Mouse (Mus musculus) adrenal gland, adult 8-10 months (tissue): ENCODE results near the gene Tor3a. TPM values are rescaled to one million over a fixed set of nuclear protein-coding genes. Genes with fewer than 3 reads are reported as not detected.
"Not testable (repeated sequence)": the region's sequence is repeated elsewhere in the genome, so short reads cannot be mapped to it uniquely, and the experiment has no call there.

Experiments used
- DNase-seq: peaks from one replicate; pipeline ENCODE4 v3.0.0; 2022
- total RNA-seq, 4 experiments: library from RNA; stranded (reverse); gene quantifications; 2 replicates each; pipeline ENCODE4 v1.2.4; 2022

The Tor3a gene
- total RNA-seq, 4 experiments from 2014 or later = 17.9 to 27.9 (median 24.4) TPM

- no peak for DNase-seq
Measured at GRCm38 (mm10) chr1:156669208-156669983, 4.8 kb downstream of the Tor3a start.

DNA sequence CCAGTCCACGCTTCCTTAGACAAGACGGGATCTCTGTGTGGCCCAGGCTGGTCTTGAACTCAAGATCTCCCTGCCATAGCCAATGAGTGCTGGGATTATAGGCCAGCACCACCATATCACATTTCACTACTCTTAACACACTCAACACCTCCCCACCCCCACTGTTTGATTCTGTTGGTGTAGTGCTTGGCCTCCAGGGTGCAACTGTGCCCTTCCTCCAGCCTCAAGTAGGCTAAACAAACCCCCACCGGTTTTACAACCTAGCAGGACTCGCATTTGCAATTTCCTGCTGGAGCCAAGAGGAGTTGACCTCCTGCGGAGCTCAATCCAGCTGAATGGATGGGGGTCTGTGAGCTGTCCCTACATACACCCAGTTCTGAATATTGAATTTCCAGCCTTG, 5.6 kb downstream of the Tor3a start:
- DNase-seq = no peak

GRCm38 (mm10) chr1:156667141-156667926, 6.8 kb downstream of the Tor3a start:
- DNase-seq = peak; percentile 42

DNA sequence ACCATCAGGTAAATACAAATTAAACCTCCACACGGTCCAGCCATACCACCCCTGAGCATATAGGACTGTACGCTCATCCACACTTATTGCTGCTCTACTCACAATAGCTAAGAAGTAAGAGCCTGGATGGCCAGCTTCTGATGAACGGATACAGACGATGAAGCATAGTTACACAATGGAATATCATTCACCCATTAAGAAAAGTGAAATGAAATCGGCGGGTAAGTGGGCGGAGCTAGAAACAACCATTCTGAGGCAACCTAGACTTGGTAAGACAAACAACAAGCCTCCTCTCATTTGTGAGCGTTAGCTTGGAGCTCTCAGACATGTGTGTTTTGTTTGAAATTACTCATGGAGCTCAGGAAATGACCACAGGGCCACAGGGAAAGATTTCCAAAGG, 8.4 kb downstream of the Tor3a start:
- no peak for DNase-seq

GRCm38 (mm10) chr1:156660660-156661236, 13.4 kb downstream of the Tor3a start:
- not testable (repeated sequence) for DNase-seq

- peak; percentile 39 for DNase-seq
Measured at GRCm38 (mm10) chr1:156659906-156660659, 14.1 kb downstream of the Tor3a start.

- peak; percentile 59 for DNase-seq
Measured at GRCm38 (mm10) chr1:156658676-156659075, 15.5 kb downstream of the Tor3a start.

DNA sequence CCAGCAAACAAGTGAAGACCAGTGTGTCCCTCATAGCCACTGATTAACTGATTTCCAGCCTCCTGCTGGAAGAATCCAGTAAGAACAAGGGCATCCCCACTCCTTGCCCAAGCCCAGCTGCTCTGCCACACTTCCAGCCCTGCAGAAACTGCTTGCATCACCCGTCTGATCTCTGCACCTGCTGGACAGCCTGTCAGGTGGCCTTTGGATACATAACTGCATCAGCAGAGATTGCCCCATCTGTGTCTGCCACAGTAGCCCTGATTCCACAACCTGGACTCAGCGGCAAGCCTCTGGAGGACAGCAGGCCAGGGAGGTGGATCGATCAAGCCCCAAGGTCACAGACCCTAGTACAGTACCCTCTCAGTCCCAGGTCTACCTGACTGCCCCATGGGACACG, 16.6 kb downstream of the Tor3a start:
- no peak for DNase-seq

DNA sequence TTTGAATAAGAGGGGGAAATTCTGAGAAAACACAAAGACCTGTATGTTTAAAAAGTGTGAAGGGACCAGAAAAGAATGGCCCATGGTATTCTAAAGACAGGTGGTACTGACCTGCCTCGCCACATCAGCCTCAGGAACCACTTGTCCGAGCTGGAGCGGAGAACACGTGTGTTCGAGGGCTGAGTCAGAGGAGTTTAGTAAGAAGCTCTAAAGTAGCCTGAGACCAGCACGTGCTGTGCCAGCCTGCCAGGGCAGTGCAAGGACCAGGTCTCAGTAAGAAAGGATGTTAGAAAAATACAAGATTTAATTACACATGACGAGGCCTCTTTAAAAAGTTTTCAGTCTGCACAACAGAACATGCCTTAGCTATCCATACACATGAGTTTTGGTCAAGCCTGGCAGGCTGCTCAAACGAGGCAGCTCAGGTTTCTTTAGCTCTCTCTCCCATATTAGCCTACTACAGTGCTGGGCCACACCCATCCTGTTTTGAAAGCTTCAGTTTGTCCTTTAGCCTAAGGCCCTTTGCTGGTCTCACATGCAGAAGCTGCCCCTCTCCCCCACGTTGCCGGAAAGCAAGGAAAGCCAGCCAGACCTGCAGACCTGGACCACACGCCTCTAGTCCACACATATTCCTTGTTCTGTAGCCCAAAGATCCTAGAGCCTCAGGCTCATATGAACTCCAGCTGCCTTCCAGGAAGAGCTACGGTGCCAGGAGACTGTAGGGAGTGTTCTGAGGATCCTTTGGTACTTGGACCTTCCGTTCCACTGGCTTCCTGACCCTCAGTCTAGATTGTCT, 19.2 kb downstream of the Tor3a start:
- no peak for DNase-seq

DNA sequence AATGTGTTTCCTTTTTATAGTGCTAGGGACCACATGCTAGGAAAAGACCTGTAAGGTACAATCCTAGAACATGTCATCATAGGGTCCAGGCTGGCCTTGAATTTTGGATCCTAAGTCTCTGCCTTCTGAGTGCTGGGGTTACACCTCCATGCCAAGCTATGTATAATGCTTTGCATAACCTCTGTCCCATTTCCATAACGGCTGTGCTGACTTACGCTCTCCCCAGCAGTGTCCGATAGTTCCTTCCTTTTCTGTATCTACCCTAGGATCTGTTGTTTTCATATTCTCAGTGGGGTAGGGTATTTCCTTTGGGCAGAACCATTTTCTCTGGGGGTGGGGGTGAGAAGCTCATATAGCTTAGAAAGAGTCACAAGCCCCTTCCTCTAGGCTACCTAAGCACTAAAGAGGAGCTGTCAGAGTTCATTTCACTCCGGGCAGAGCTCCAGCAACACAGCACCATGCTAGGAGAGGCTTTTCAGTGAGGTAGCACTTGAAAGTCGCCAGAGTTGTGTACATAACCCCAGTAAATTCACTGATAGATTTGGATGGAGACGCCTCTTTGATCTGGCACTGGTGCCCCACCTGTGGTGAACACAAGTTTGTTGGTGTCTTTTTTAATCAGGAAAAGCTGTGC, 21.9 kb downstream of the Tor3a start:
- DNase-seq = no peak

DNA sequence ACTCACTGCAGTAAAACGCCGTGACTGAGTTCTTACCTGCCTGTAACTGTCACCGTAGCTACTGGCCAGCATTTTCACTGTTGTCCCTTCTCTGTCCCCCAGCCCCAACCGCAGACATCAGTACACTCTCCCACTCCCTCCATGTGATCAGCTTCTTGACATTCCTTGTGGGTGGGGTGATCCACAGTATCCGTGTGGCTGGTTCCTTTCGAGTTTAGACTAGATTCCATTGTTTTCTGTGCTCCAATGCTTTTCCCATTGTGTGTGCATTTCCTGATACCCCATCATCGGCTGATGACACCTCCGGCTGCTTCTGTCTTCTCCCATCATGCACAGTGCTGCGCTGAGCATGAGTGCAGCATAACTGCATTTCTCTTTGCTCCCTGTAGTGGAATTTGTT, 23.5 kb downstream of the Tor3a start:
- DNase-seq = no peak

- no peak for DNase-seq
Measured at GRCm38 (mm10) chr1:156648705-156649104, 25.5 kb downstream of the Tor3a start.

DNA sequence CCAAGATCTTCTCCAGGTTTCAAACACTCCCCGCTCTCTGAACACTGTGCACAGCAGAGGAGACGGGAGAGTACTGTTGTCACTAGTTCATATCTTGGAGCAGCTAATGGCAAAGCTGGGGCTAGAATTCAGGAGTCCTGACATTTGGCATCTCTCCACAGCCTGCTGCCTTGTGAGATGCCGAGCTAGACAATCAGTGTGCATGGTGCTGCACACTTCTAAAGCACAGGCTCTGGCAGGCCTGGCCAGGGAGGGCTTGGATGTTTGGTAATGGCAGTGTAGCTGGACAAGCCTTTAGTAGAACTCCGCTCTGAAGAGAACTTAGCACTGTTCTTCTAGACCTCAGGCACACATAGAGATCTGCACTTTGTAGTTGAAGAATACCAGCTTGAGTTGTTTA, 28.2 kb downstream of the Tor3a start:
- no peak for DNase-seq

GRCm38 (mm10) chr1:156644780-156645523, 29.2 kb downstream of the Tor3a start:
- DNase-seq = no peak

- no peak for DNase-seq
Measured at GRCm38 (mm10) chr1:156644061-156644460, 30.1 kb downstream of the Tor3a start.

DNA sequence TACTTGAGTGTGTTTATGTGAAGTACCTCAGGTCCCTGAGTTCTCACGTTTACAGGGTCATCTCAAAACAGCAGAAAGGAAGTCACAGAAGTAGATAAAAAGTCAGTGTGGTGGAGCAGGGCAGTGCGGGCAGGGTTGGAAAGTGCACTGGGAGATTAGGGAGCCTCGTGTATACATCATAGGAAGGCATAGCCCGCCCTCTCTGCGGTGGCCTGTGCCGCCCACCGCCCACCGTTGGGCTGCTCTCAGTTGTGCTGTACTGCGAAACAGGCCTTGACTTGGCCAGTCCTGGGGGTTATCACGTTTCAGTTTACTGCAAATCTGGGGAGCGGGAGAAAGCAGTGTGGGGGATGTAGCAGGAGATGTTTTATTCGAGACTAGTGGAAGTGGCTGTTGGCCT, 31.3 kb downstream of the Tor3a start:
- DNase-seq = no peak

DNA sequence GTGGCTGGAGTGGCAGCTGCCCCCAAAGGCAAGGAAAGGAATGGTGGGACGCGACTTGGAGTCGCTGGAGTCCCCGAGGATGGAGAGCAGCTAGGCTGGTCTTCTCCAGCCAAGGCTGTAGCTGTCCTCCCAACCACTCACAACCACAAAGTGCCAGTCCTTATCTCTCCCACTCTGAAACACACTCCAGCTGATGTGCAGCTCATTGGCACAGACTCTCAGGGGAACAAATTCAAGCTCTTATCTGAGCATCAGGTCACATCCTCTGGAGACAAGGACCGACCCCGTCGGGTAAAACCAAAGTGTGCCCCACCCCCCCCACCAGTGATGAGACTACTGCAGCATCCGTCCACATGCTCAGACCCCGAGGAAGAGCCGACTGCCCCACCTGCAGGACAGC, 32.3 kb downstream of the Tor3a start:
- DNase-seq = no peak

DNA sequence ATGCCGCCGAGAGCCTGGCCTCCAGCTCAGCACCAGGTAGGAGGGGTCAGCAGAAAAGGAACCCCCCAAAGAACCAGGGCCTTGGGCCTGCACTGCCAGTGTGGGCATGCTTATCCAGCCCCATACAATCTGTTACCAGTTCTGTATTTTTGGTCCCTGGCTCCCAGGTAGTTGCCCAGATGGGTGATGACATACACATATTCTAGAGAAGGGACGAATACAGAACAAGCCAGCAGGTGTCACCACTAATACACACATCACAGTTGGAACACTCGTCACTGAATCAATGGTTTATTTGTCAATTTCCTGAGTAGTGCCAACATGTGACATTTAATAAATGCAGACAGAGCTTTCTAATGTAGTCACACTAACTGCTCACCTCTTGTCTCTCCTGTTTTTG, 33.6 kb downstream of the Tor3a start:
- no peak for DNase-seq

GRCm38 (mm10) chr1:156639455-156639854, 34.7 kb downstream of the Tor3a start:
- no peak for DNase-seq

- DNase-seq = no peak
Measured at GRCm38 (mm10) chr1:156635148-156635547, 39.0 kb downstream of the Tor3a start.

- no peak for DNase-seq
Measured at GRCm38 (mm10) chr1:156633095-156633494, 41.1 kb downstream of the Tor3a start.
